In genomic region chr4:130177536-130177935, GRCm38 (mm10) we compare ENCODE assay signal across 14 mouse cellular contexts. TPM values are rescaled to one million over a fixed set of nuclear protein-coding genes. Genes with fewer than 3 reads are reported as not detected.
A peak's percentile ranks its signal among the peaks of the same experiment; 100 is the strongest.
DNase-seq lines count a peak whose midpoint lies in the region; ATAC-seq and TF ChIP-seq lines count a peak whose summit lies in the region.
"Had no signal": no experiment of that assay in that cellular context is flagged by ENCODE, and none has a peak within 500 bp of the region (broad histone marks: within the 10 kb centered on the region; RNA-seq: fewer than 3 reads in every experiment).

No protein-coding gene starts in this region.

- peaks cover 9% of the 10 kb centered on the region for H3K79me3 ChIP-seq in C2C12 (ENCODE audit: low read depth)

- H3K9me3 ChIP-seq in intestine, embryonic 16.5 days (ENCODE audit: control insufficient read depth, low read length), result no peaks in the 10 kb centered on the region
- no peaks in the 10 kb centered on the region for H3K9me3 ChIP-seq in intestine, postnatal 0 days (ENCODE audit: control insufficient read depth)
- H3K9me3 ChIP-seq in kidney, embryonic 14.5 days (ENCODE audit: control insufficient read depth, low read length), result no peaks in the 10 kb centered on the region
- H3K9me3 ChIP-seq: limb, embryonic 13.5 days; neural tube, embryonic 12.5 days had no signal

- in situ Hi-C loops in Patski (cut with MboI; ENCODE audit: low pct_unique_long_range_greater_than_20kb), result no loop called here

- no peak for ATAC-seq in intestine, embryonic 16.5 days
- ATAC-seq in intestine, postnatal 0 days, result no peak
- ATAC-seq in Patski, result peak; percentile 48
- ATAC-seq in kidney, embryonic 14.5 days (ENCODE audit: low FRiP score, low TSS enrichment), result no peak
- ATAC-seq: activated CD4-positive, CD25-positive, alpha-beta regulatory T cell, adult 4 months; hindbrain, embryonic 16.5 days had no signal

- peak; percentile 79 for DNase-seq in Patski (ENCODE audit: low read depth, low spot score)
- DNase-seq in testis, postnatal 10 days (ENCODE audit: low spot score), result no peak
- no peak for DNase-seq in testis, postnatal 14 days (ENCODE audit: low spot score)
- DNase-seq: cerebellum, postnatal 36 days; layer of hippocampus, adult 9-11 months had no signal

- no peaks in the 10 kb centered on the region for H3K36me3 ChIP-seq in intestine, embryonic 16.5 days (ENCODE audit: control insufficient read depth, insufficient read depth, low read length)
- no peaks in the 10 kb centered on the region for H3K36me3 ChIP-seq in intestine, postnatal 0 days (ENCODE audit: control insufficient read depth, insufficient read depth)
- no peaks in the 10 kb centered on the region for H3K36me3 ChIP-seq in C2C12 (ENCODE audit: control insufficient read depth, insufficient read depth)
- H3K36me3 ChIP-seq in kidney, embryonic 14.5 days (ENCODE audit: control insufficient read depth, insufficient read depth, low read length), result no peaks in the 10 kb centered on the region
- H3K36me3 ChIP-seq: limb, embryonic 13.5 days; neural tube, embryonic 12.5 days had no signal

- no peak for TF ChIP-seq CTCF in intestine, postnatal 0 days (IDR thresholded peaks at IDR 0.05; ENCODE audit: low read depth)
- TF ChIP-seq CTCF in C2C12 (IDR thresholded peaks at IDR 0.05; ENCODE audit: control insufficient read depth, insufficient read depth, insufficient read length), result no peak
- no peak for TF ChIP-seq CTCF in Patski (IDR thresholded peaks at IDR 0.05)

- H3K9ac ChIP-seq in intestine, embryonic 16.5 days (ENCODE audit: low read depth, low read length), result 0 out of 2 replicates have a peak overlapping the region, but pooled peaks have one; percentile 8
- H3K9ac ChIP-seq in intestine, postnatal 0 days (ENCODE audit: low read depth, low read length), result no peak overlapping the region
- no peak overlapping the region for H3K9ac ChIP-seq in kidney, embryonic 14.5 days (ENCODE audit: low read depth, low read length)
- H3K9ac ChIP-seq: limb, embryonic 13.5 days; neural tube, embryonic 12.5 days had no signal

- 63% methylated on average over 7 of the region's 7 CpGs for WGBS in intestine, embryonic 16.5 days
- WGBS in intestine, postnatal 0 days, result 54% methylated on average over 7 of the region's 7 CpGs
- 59% methylated on average over 7 of the region's 7 CpGs for WGBS in kidney, embryonic 14.5 days

- H3K4me3 ChIP-seq in intestine, embryonic 16.5 days (ENCODE audit: low read length), result no peak overlapping the region
- H3K4me3 ChIP-seq in intestine, postnatal 0 days (ENCODE audit: low read depth, low read length), result no peak overlapping the region
- H3K4me3 ChIP-seq in C2C12 (ENCODE audit: insufficient read depth, poor library complexity, severe bottlenecking), result no peak overlapping the region
- no peak overlapping the region for H3K4me3 ChIP-seq in kidney, embryonic 14.5 days (ENCODE audit: low read length)
- H3K4me3 ChIP-seq: erythroblast, embryonic 14.5 days; limb, embryonic 13.5 days; neural tube, embryonic 12.5 days had no signal

- peaks cover 43% of the 10 kb centered on the region for H3K4me1 ChIP-seq in intestine, embryonic 16.5 days (ENCODE audit: control insufficient read depth, insufficient read depth, low read length)
- H3K4me1 ChIP-seq in intestine, postnatal 0 days (replicated peaks; ENCODE audit: control insufficient read depth, insufficient read depth, low read length), result peaks cover 7% of the 10 kb centered on the region
- peaks cover 34% of the 10 kb centered on the region for H3K4me1 ChIP-seq in kidney, embryonic 14.5 days (ENCODE audit: control insufficient read depth, insufficient read depth, low read length)

- peak overlapping the region; percentile 34; the same call in 1 of the 2 replicates for H3K27ac ChIP-seq in intestine, embryonic 16.5 days (ENCODE audit: low read length)
- H3K27ac ChIP-seq in intestine, postnatal 0 days (ENCODE audit: low read depth, low read length), result no peak overlapping the region
- peak overlapping the region; percentile 19; the same call in 1 of the 2 replicates for H3K27ac ChIP-seq in kidney, embryonic 14.5 days (ENCODE audit: low read depth, low read length)
- H3K27ac ChIP-seq: limb, embryonic 13.5 days; neural tube, embryonic 12.5 days had no signal

- 0 out of 2 replicates have a peak, but pooled peaks cover 2% of the 10 kb centered on the region for H3K27me3 ChIP-seq in intestine, embryonic 16.5 days (replicated peaks; ENCODE audit: control insufficient read depth, insufficient read depth, low read length)
- H3K27me3 ChIP-seq in intestine, postnatal 0 days (replicated peaks; ENCODE audit: control insufficient read depth, insufficient read depth, low read length), result no peaks in the 10 kb centered on the region
- H3K27me3 ChIP-seq in C2C12 (ENCODE audit: control insufficient read depth, insufficient read depth, insufficient read length) (no peaks in the 10 kb centered on the region), Patski (no peaks in the 10 kb centered on the region)
- H3K27me3 ChIP-seq in kidney, embryonic 14.5 days (ENCODE audit: control insufficient read depth, insufficient read depth, low read length), result peaks cover 12% of the 10 kb centered on the region

- no peak overlapping the region for H3ac ChIP-seq in C2C12 (ENCODE audit: control insufficient read depth, insufficient read length, low read depth)

- peaks cover 12% of the 10 kb centered on the region for H3K79me2 ChIP-seq in C2C12 (ENCODE audit: control insufficient read depth, insufficient read depth)

- POLR2A ChIA-PET in Patski (lab: Charles Lee), result interaction anchor here (0.6 kb wide), 1 partner anchor 602 kb away, joined by 4 read pairs; no protein-coding TSS in a partner anchor

- CTCF ChIA-PET in Patski (lab: Charles Lee), result interaction anchor here (4.1 kb wide), 1 partner anchor 11 kb away, joined by 18 read pairs; no protein-coding TSS in a partner anchor

- H3K4me2 ChIP-seq in intestine, embryonic 16.5 days (ENCODE audit: low read depth, low read length), result no peak overlapping the region
- no peak overlapping the region for H3K4me2 ChIP-seq in intestine, postnatal 0 days (replicated peaks; ENCODE audit: low read depth)
- no peak overlapping the region for H3K4me2 ChIP-seq in kidney, embryonic 14.5 days (replicated peaks; ENCODE audit: low read depth, low read length)
- H3K4me2 ChIP-seq: limb, embryonic 13.5 days; neural tube, embryonic 12.5 days had no signal

TF ChIP-seq in C2C12, 6 proteins besides CTCF, POLR2A, EP300 and RAD21:
- TF ChIP-seq MYOG (IDR thresholded peaks at IDR 0.05; ENCODE audit: control insufficient read depth, extremely low read depth, insufficient read length) (no peak), MYOD1 (IDR thresholded peaks at IDR 0.05; ENCODE audit: control insufficient read depth, insufficient read length, low read depth) (no peak), CEBPB (IDR thresholded peaks at IDR 0.05; ENCODE audit: low read depth) (peak; percentile 54)

RNA-seq across cellular contexts. Expression of gene Tinagl1, which starts 2.6 kb away (rescaled TPM):
- 78.3 and 80.3 TPM in 2 replicates for polyA plus RNA-seq in intestine, embryonic 16.5 days (2015; fragmentation: Nextera tagmentation; extraction: Ambion mirVana)
- 87.2 and 88.8 TPM in 2 replicates for polyA plus RNA-seq in intestine, postnatal 0 days (2015; fragmentation: Nextera tagmentation; extraction: Ambion mirVana)
- polyA plus RNA-seq in C2C12 (2012; fragmentation: generic; extraction: Trizol), result 64.1 TPM
- 506 TPM for polyA plus RNA-seq in Patski (2021)
- polyA plus RNA-seq in kidney, embryonic 14.5 days (2014; fragmentation: Nextera tagmentation; extraction: Ambion mirVana), result 20.9 and 26.1 TPM in 2 replicates
- polyA plus RNA-seq: activated CD4-positive, CD25-positive, alpha-beta regulatory T cell, adult 4 months had no signal

RNA-seq across cellular contexts. Expression of gene Hcrtr1, which starts 38.4 kb away (rescaled TPM):
- polyA plus RNA-seq in intestine, embryonic 16.5 days (2015; fragmentation: Nextera tagmentation; extraction: Ambion mirVana), result 0.22 and 0.34 TPM in 2 replicates
- 0.81 and 0.91 TPM in 2 replicates for polyA plus RNA-seq in intestine, postnatal 0 days (2015; fragmentation: Nextera tagmentation; extraction: Ambion mirVana)
- polyA plus RNA-seq in C2C12 (2012; fragmentation: generic; extraction: Trizol), result not detected
- polyA plus RNA-seq in Patski (2021), result 0.23 TPM
- not detected in 2 replicates for polyA plus RNA-seq in kidney, embryonic 14.5 days (2014; fragmentation: Nextera tagmentation; extraction: Ambion mirVana)
- polyA plus RNA-seq: activated CD4-positive, CD25-positive, alpha-beta regulatory T cell, adult 4 months; erythroblast, embryonic 14.5 days; limb, embryonic 13.5 days had no signal

RNA-seq across cellular contexts. Expression of gene Gm853, which starts 44.7 kb away (rescaled TPM):
- polyA plus RNA-seq in intestine, embryonic 16.5 days (2015; fragmentation: Nextera tagmentation; extraction: Ambion mirVana), result not detected in 2 replicates
- polyA plus RNA-seq in intestine, postnatal 0 days (2015; fragmentation: Nextera tagmentation; extraction: Ambion mirVana), result not detected in 2 replicates
- polyA plus RNA-seq in C2C12 (2012; fragmentation: generic; extraction: Trizol) (not detected), Patski (2021) (0.03 TPM)
- not detected in 2 replicates for polyA plus RNA-seq in kidney, embryonic 14.5 days (2014; fragmentation: Nextera tagmentation; extraction: Ambion mirVana)
- polyA plus RNA-seq: activated CD4-positive, CD25-positive, alpha-beta regulatory T cell, adult 4 months; erythroblast, embryonic 14.5 days; limb, embryonic 13.5 days; neural tube, embryonic 12.5 days had no signal
